10 mouse cellular contexts compared by ENCODE assay signal in the genomic region with DNA sequence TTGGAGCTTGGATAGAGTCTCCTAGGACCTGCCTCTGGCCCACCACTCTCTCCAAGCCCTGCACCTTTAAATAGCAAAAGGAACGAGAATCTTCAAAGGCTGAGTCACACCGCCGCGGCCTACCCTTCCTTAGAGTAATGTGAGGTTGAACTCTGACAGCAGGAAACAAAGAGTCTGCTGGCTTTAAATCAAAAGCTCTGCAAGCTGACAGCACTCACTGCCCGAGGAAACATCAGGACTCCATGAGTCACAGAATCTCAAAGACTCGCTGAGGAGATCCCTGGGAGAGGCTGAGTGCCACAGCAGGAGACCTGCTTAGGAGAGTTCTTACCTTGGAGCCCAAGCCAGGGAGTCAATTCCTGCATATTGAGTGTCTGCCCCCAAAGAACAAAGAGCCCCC. TPM values are rescaled to one million over a fixed set of nuclear protein-coding genes. Genes with fewer than 3 reads are reported as not detected.
A peak's percentile ranks its signal among the peaks of the same experiment; 100 is the strongest.
DNase-seq lines count a peak whose midpoint lies in the region; ATAC-seq and TF ChIP-seq lines count a peak whose summit lies in the region.
"Had no signal": no experiment of that assay in that cellular context is flagged by ENCODE, and none has a peak within 500 bp of the region (broad histone marks: within the 10 kb centered on the region; RNA-seq: fewer than 3 reads in every experiment).

No protein-coding gene starts in this region.

- no peaks in the 10 kb centered on the region for H3K27me3 ChIP-seq in heart, embryonic 13.5 days (replicated peaks)
- no peaks in the 10 kb centered on the region for H3K27me3 ChIP-seq in midbrain, embryonic 15.5 days (replicated peaks)
- H3K27me3 ChIP-seq: CH12.LX; neural tube, embryonic 12.5 days had no signal

- peak overlapping the region; percentile 28 for H3K4me2 ChIP-seq in heart, embryonic 13.5 days
- H3K4me2 ChIP-seq in midbrain, embryonic 15.5 days: no peak overlapping the region
- H3K4me2 ChIP-seq: neural tube, embryonic 12.5 days had no signal

- DNase-seq in adrenal gland, adult 2 months: peak; percentile 89
- no peak for DNase-seq in adrenal gland, adult 18-20 months (ENCODE audit: low spot score in 2 of 2)
- DNase-seq in kidney, postnatal 4 days: peak; percentile 54 to 70
- no peak for DNase-seq in yolk sac, embryonic 10.5 days (ENCODE audit: low spot score)
- DNase-seq in right cerebral cortex, postnatal 10 days (ENCODE audit: low spot score in 2 of 2): no peak

- no peak overlapping the region for H3K4me3 ChIP-seq in bone marrow, adult 2 months (replicated peaks; ENCODE audit: control insufficient read depth, low read depth, low read length)
- no peak overlapping the region for H3K4me3 ChIP-seq in heart, embryonic 13.5 days
- H3K4me3 ChIP-seq in midbrain, embryonic 15.5 days: no peak overlapping the region
- H3K4me3 ChIP-seq: neural tube, embryonic 12.5 days had no signal

- H3K9ac ChIP-seq in heart, embryonic 13.5 days: peak overlapping the region; percentile 48
- H3K9ac ChIP-seq in midbrain, embryonic 15.5 days: no peak overlapping the region
- H3K9ac ChIP-seq: neural tube, embryonic 12.5 days had no signal

- H3K27ac ChIP-seq in bone marrow, adult 2 months (ENCODE audit: control insufficient read depth, insufficient read depth, low read depth, low read length, poor library complexity): peak overlapping the region; percentile 24; the same call in 1 of the 2 replicates
- peak overlapping the region; percentile 79 for H3K27ac ChIP-seq in heart, embryonic 13.5 days (replicated peaks)
- H3K27ac ChIP-seq in midbrain, embryonic 15.5 days: peak overlapping the region; percentile 28
- H3K27ac ChIP-seq: neural tube, embryonic 12.5 days had no signal

- H3K9me3 ChIP-seq in heart, embryonic 13.5 days: no peaks in the 10 kb centered on the region
- no peaks in the 10 kb centered on the region for H3K9me3 ChIP-seq in midbrain, embryonic 15.5 days
- H3K9me3 ChIP-seq: neural tube, embryonic 12.5 days had no signal

- TF ChIP-seq POLR2A in bone marrow, adult 2 months (IDR thresholded peaks at IDR 0.05; ENCODE audit: borderline replicate concordance, control insufficient read depth, low read depth, low read length): no peak

- no peaks in the 10 kb centered on the region for H3K36me3 ChIP-seq in heart, embryonic 13.5 days
- H3K36me3 ChIP-seq in midbrain, embryonic 15.5 days (replicated peaks): no peaks in the 10 kb centered on the region
- H3K36me3 ChIP-seq: neural tube, embryonic 12.5 days had no signal

- peaks cover 10% of the 10 kb centered on the region for H3K4me1 ChIP-seq in bone marrow, adult 2 months (ENCODE audit: control insufficient read depth, insufficient read depth, low read length)
- peaks cover 70% of the 10 kb centered on the region for H3K4me1 ChIP-seq in heart, embryonic 13.5 days
- H3K4me1 ChIP-seq in midbrain, embryonic 15.5 days: peaks cover 45% of the 10 kb centered on the region

- ATAC-seq in heart, embryonic 13.5 days (ENCODE audit: extremely low read depth, insufficient number of reproducible peaks, low FRiP score, low TSS enrichment): no peak
- ATAC-seq in midbrain, embryonic 15.5 days (replicated peaks): no peak

- no peak for TF ChIP-seq CTCF in bone marrow, adult 2 months (IDR thresholded peaks at IDR 0.05; ENCODE audit: control insufficient read depth, insufficient read depth, low read length)

- 17% methylated on average over 6 of the region's 6 CpGs for WGBS in bone marrow, adult 2 months
- WGBS in heart, embryonic 13.5 days: 4% methylated on average over 6 of the region's 6 CpGs
- WGBS in midbrain, embryonic 15.5 days: 11% methylated on average over 6 of the region's 6 CpGs

RNA-seq across cellular contexts. Expression of a gene that starts 12.7 kb away (rescaled TPM):
- 1,000 to 10,000 TPM in 1 of 2 experiments, 100 to 1,000 TPM in 1; 845 to 1,065 TPM for total RNA-seq in adrenal gland, adult 2 months (2021)
- 432 and 748 TPM in 2 replicates for polyA plus RNA-seq in adrenal gland, adult 2 months (2012; rRNA removed)
- total RNA-seq in adrenal gland, adult 18-20 months (2021): 100 to 1,000 TPM; 836 to 847 TPM
- polyA plus RNA-seq in bone marrow, adult 2 months (2011; ENCODE audit: insufficient read depth, insufficient read length, low replicate concordance, missing spikeins): 7.2 and 19.7 TPM in 2 replicates
- 124 and 130 TPM in 2 replicates for polyA plus RNA-seq in heart, embryonic 13.5 days (2015; fragmentation: Nextera tagmentation; extraction: Ambion mirVana)
- 251 and 253 TPM in 2 replicates for polyA plus RNA-seq in midbrain, embryonic 15.5 days (2015; fragmentation: Nextera tagmentation; extraction: Ambion mirVana)

RNA-seq across cellular contexts. Expression of a gene that starts 52.1 kb away (rescaled TPM):
- 1 to 10 TPM; 5.4 to 9.3 TPM for total RNA-seq in adrenal gland, adult 2 months (2021)
- 0.19 and 0.29 TPM in 2 replicates for polyA plus RNA-seq in adrenal gland, adult 2 months (2012; rRNA removed)
- 10 to 100 TPM in 1 of 2 experiments, 1 to 10 TPM in 1; 5.2 to 15.0 TPM for total RNA-seq in adrenal gland, adult 18-20 months (2021)
- not detected in 2 replicates for polyA plus RNA-seq in bone marrow, adult 2 months (2011; ENCODE audit: insufficient read depth, insufficient read length, low replicate concordance, missing spikeins)
- polyA plus RNA-seq in heart, embryonic 13.5 days (2015; fragmentation: Nextera tagmentation; extraction: Ambion mirVana): 0.49 and 0.69 TPM in 2 replicates
- polyA plus RNA-seq in midbrain, embryonic 15.5 days (2015; fragmentation: Nextera tagmentation; extraction: Ambion mirVana): 0.08 and 0.13 TPM in 2 replicates
- total RNA-seq: CH12.LX had no signal

Comparison
In these comparisons a context has a peak if more than half of its experiments do, and no peak if none do; other contexts are left out.
1. DNase-seq: peak in adrenal gland, adult 2 months (single experiment) and kidney, postnatal 4 days (2 of 2); none in adrenal gland, adult 18-20 months (0 of 2), yolk sac, embryonic 10.5 days (single experiment) and right cerebral cortex, postnatal 10 days (0 of 2).
2. H3K27ac ChIP-seq: peak in every context shown above with its lines; median percentile 79 in heart, embryonic 13.5 days; 28 in midbrain, embryonic 15.5 days; 24 in bone marrow, adult 2 months.